Mouse (Mus musculus) forebrain, embryonic 10.5 days (tissue): Measurements from ENCODE around the gene Zp2. TPM values are rescaled to one million over a fixed set of nuclear protein-coding genes. Genes with fewer than 3 reads are reported as not detected.

Experiments
- DNase-seq: peaks from one replicate; pipeline ENCODE4 v3.0.0-alpha.2; 2017; ENCODE audit warnings: low spot score; ENCODE audit errors: extremely low spot score
- H3K27ac ChIP-seq: fragments of 300-500 bp; sonication (generic); 2 replicates; pipeline ENCODE4 v1.5.1; 2016; ENCODE audit warnings: mild to moderate bottlenecking
- H3K27me3 ChIP-seq: fragments of 300-500 bp; sonication (generic); 2 replicates; pipeline ENCODE4 v1.6.1; 2016; ENCODE audit warnings: mild to moderate bottlenecking; ENCODE audit not compliant: poor library complexity, severe bottlenecking
- H3K36me3 ChIP-seq: fragments of 300-500 bp; sonication (generic); replicated peaks from 2 replicates; pipeline ENCODE4 v1.6.1; 2016; ENCODE audit warnings: mild to moderate bottlenecking, moderate library complexity
- H3K4me1 ChIP-seq: fragments of 300-500 bp; sonication (generic); 2 replicates; pipeline ENCODE4 v1.6.1; 2016
- H3K4me3 ChIP-seq: fragments of 300-500 bp; sonication (generic); 2 replicates; pipeline ENCODE4 v1.5.1; 2016; ENCODE audit warnings: mild to moderate bottlenecking, moderate library complexity
- H3K9me3 ChIP-seq: fragments of 300-500 bp; sonication (generic); 2 replicates; pipeline ENCODE4 v1.6.1; 2016; ENCODE audit warnings: mild to moderate bottlenecking, moderate library complexity
- WGBS: fragments of 180-500 bp; shearing (Covaris S2); methylation state at CpG from one replicate; pipeline ENCODE4 v1.1.7; 2016; 5-methylcytosine and 5-hydroxymethylcytosine counted together
- polyA plus RNA-seq: library from polyadenylated mRNA; unstranded; fragments of >200 nt; fragmentation: Nextera tagmentation; extraction: Ambion mirVana; gene quantifications from 2 replicates; pipeline ENCODE4 v1.2.1, GENCODE M21; 2016

Zp2 gene
- polyA plus RNA-seq, 1 experiment from 2014 or later = not detected

DNA sequence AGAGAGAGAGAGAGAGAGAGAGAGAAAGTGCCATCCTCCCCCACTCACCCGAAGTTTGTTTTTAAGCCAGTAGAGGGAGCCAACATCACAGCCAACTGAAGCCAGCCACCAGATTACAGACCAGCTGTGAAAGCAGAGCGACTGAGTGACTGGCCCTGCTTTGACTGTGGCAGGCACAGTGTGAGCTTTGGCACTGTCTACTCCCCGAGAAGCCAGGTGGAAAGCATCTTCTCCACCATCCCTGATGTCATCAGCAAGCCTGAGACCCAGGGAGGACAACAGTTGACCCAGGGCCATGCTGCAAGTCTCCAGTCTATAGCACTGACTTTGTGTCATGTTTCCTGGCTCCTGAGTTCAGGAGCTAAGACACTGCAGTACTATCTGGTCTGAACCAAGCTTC is 20.2 kb downstream of the Zp2 start:
- DNase-seq = peak; percentile 72
- Histone ChIP-seq H3K27ac (peak overlapping the region; percentile 68; the same call in 1 of the 2 replicates), H3K9me3 (no peaks in the 10 kb centered on the region), H3K27me3 (no peaks in the 10 kb centered on the region), H3K4me1 (peaks cover 35% of the 10 kb centered on the region), H3K36me3 (peaks cover 4% of the 10 kb centered on the region; the same call in 1 of the 2 replicates), H3K4me3 (no peak overlapping the region)
- 4% methylated on average over 3 of the region's 3 CpGs for WGBS

DNA sequence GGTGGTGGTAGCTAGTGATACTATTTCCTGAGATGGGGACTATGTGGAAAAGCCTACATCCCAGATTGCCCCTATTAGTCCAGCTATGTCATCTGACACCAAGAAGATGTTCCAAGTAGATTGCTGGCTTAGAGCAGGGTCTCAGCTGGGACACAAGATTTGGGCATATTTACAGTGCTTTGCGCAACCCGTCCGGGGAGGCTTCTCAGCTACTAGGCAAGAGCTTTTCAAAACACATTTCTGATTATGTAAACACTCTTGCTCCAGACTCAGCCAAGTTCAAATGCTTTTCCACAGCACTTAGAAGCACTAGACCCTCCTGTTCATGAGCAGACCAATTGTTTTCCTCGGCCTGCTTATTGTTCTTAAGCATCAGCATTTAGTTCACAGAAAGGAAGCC is 21.3 kb downstream of the Zp2 start:
- WGBS = 93% methylated on average over 4 of the region's 4 CpGs
- DNase-seq = no peak
- Histone ChIP-seq H3K36me3 (peaks cover 4% of the 10 kb centered on the region; the same call in 1 of the 2 replicates), H3K27ac (no peak overlapping the region), H3K9me3 (no peaks in the 10 kb centered on the region), H3K4me1 (peaks cover 35% of the 10 kb centered on the region), H3K4me3 (no peak overlapping the region), H3K27me3 (no peaks in the 10 kb centered on the region)

DNA sequence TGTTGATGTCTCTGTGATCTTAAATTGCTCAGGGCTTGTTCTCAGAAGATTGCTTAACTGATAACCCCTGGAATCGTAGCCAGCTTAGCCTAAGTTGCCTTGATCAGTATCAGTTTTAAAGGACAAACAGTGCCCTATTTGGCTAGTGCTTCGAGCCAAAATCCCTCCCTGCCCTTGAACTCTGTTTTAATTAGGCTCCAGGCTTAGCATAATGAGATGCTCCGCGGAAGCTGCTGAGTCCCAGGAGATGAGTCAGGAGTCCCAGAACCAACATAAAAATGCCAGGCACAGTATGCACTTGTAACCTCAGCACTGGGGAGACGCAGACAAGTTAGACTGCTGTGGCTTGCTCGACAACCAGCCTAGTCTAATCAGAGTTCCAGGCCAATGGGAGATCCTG is 27.6 kb downstream of the Zp2 start:
- Histone ChIP-seq H3K27me3 (no peaks in the 10 kb centered on the region), H3K27ac (no peak overlapping the region), H3K9me3 (no peaks in the 10 kb centered on the region), H3K4me3 (no peak overlapping the region), H3K36me3 (peaks cover 12% of the 10 kb centered on the region; the same call in 1 of the 2 replicates), H3K4me1 (no peaks in the 10 kb centered on the region)
- no peak for DNase-seq
- 55% methylated on average over 6 of the region's 6 CpGs for WGBS

GRCm38 (mm10) chr7:120116976-120117375 is 28.1 kb downstream of the Zp2 start:
- no peak overlapping the region for H3K27ac ChIP-seq
- H3K4me1 ChIP-seq = no peaks in the 10 kb centered on the region
- no peak for DNase-seq
- H3K27me3 ChIP-seq = no peaks in the 10 kb centered on the region
- H3K9me3 ChIP-seq = no peaks in the 10 kb centered on the region
- 93% methylated on average over 5 of the region's 5 CpGs for WGBS
- H3K4me3 ChIP-seq = no peak overlapping the region
- H3K36me3 ChIP-seq = peaks cover 12% of the 10 kb centered on the region; the same call in 1 of the 2 replicates

- no peaks in the 10 kb centered on the region for H3K9me3 ChIP-seq
- no peaks in the 10 kb centered on the region for H3K36me3 ChIP-seq
- 88% methylated on average over 5 of the region's 5 CpGs for WGBS
- H3K4me3 ChIP-seq = no peak overlapping the region
- no peak for DNase-seq
- H3K4me1 ChIP-seq = no peaks in the 10 kb centered on the region
- no peak overlapping the region for H3K27ac ChIP-seq
- no peaks in the 10 kb centered on the region for H3K27me3 ChIP-seq
Measured at GRCm38 (mm10) chr7:120109676-120110075, 35.4 kb downstream of the Zp2 start.

GRCm38 (mm10) chr7:120106356-120106755 is 38.7 kb downstream of the Zp2 start:
- peaks cover 24% of the 10 kb centered on the region for H3K27me3 ChIP-seq
- DNase-seq = no peak
- H3K36me3 ChIP-seq = no peaks in the 10 kb centered on the region
- no peak overlapping the region for H3K4me3 ChIP-seq
- H3K4me1 ChIP-seq = peaks cover 17% of the 10 kb centered on the region
- WGBS = 85% methylated on average over 2 of the region's 2 CpGs
- no peak overlapping the region for H3K27ac ChIP-seq
- no peaks in the 10 kb centered on the region for H3K9me3 ChIP-seq

GRCm38 (mm10) chr7:120104975-120105374 is 40.1 kb downstream of the Zp2 start:
- DNase-seq = no peak
- WGBS = 67% methylated on average over 3 of the region's 3 CpGs
- H3K27ac ChIP-seq = no peak overlapping the region
- H3K9me3 ChIP-seq = no peaks in the 10 kb centered on the region
- no peak overlapping the region for H3K4me3 ChIP-seq
- no peaks in the 10 kb centered on the region for H3K36me3 ChIP-seq
- peaks cover 17% of the 10 kb centered on the region for H3K4me1 ChIP-seq
- H3K27me3 ChIP-seq = peaks cover 27% of the 10 kb centered on the region

DNA sequence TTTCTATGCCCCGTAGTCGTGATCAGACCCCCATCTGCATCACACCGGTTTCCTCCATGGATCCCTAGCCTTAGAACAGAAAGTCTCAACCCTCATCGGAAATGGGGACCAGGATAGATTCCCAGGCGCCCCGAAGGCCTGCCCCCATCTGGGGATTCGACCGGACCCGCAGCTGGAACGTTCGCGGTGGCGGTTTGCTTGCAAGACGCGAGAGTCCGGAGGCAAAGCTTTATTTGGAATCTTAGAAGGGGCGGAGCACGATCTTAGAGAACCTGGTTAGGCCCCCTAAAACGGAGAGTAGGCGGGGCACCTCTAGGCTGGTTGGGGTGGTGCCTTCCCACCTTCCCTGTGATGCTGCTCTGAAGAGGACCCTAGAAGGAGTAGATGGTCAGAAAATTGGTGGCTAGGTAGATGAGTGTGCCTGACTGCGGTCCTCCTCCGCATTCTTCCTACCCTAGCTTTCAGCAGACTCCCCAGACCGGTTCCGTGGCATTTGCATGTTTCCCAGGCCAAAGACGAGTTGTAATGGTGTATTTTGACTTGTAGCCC is 42.0 kb downstream of the Zp2 start:
- DNase-seq = peak; percentile 39
- peak overlapping the region; percentile 77; the same call in 1 of the 2 replicates for H3K27ac ChIP-seq
- 2% methylated on average over 25 of the region's 25 CpGs for WGBS

GRCm38 (mm10) chr7:120102164-120102972 is 42.7 kb downstream of the Zp2 start, which contains the start of gene Tmem159:
Gene Tmem159 (plus strand): TSS chr7:120102353.
- Histone ChIP-seq H3K4me3 (peak within 1 kb of the TSS; percentile 59), H3K36me3 (no peaks in the 10 kb centered on the region), H3K27ac (peak within 1 kb of the TSS; percentile 77), H3K9me3 (no peaks in the 10 kb centered on the region), H3K27me3 (peaks cover 27% of the 10 kb centered on the region), H3K4me1 (peaks cover 21% of the 10 kb centered on the region)
- peak; percentile 86 for DNase-seq
- WGBS = under 1% methylated on average over 41 of the region's 42 CpGs

More for the DNA sequence above, 42.0 kb downstream of the Zp2 start:
- Histone ChIP-seq H3K9me3 (no peaks in the 10 kb centered on the region), H3K27me3 (peaks cover 27% of the 10 kb centered on the region), H3K4me1 (peaks cover 17% of the 10 kb centered on the region), H3K4me3 (peak overlapping the region; percentile 59), H3K36me3 (no peaks in the 10 kb centered on the region)

DNA sequence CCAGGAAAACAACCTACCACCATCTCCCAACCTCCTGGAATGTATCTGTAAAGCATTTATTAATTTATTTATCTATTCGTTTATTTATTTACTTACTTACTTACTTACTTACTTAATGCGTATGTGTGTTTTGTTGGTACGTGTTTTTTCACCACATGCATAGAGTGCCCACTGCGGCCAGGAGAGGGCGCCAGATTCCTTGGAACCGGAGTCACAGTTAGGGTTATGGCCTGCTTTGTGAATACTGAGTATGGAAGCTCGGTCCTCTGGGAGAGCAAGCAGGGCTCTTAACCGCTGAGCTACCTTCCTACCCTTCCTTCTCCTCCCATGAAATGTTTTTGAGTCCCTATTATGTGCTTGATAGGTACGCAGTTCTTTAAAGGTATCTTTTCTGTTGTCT is 46.7 kb downstream of the Zp2 start:
- 27% methylated on average over 9 of the region's 9 CpGs for WGBS
- no peak overlapping the region for H3K27ac ChIP-seq
- H3K4me1 ChIP-seq = peaks cover 20% of the 10 kb centered on the region
- no peaks in the 10 kb centered on the region for H3K9me3 ChIP-seq
- no peaks in the 10 kb centered on the region for H3K36me3 ChIP-seq
- peaks cover 39% of the 10 kb centered on the region for H3K27me3 ChIP-seq
- DNase-seq = peak; percentile 62
- H3K4me3 ChIP-seq = no peak overlapping the region

DNA sequence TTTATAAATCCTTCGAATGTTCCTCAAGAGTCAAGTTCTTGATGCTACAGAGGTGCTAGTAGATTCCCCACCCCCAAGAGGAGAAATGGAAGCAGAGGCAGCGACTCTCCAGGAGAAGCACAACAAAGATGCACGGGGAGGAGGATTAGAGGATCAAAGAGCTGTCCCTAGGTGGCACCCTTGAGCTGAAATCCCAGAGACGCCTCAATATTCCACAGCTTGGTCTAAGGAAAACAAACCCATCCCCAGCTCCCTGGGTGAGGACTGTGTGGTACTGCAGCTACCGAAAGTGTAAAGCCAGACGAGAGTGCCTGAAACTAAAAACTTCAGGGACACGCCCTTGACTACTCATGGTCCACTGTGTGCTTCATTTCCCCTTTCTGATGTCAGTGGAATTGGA is 47.2 kb downstream of the Zp2 start:
- Histone ChIP-seq H3K9me3 (no peaks in the 10 kb centered on the region), H3K27me3 (peaks cover 34% of the 10 kb centered on the region), H3K4me3 (no peak overlapping the region), H3K4me1 (peaks cover 15% of the 10 kb centered on the region), H3K27ac (no peak overlapping the region), H3K36me3 (no peaks in the 10 kb centered on the region)
- peak; percentile 40 for DNase-seq
- 10% methylated on average over 7 of the region's 7 CpGs for WGBS

DNA sequence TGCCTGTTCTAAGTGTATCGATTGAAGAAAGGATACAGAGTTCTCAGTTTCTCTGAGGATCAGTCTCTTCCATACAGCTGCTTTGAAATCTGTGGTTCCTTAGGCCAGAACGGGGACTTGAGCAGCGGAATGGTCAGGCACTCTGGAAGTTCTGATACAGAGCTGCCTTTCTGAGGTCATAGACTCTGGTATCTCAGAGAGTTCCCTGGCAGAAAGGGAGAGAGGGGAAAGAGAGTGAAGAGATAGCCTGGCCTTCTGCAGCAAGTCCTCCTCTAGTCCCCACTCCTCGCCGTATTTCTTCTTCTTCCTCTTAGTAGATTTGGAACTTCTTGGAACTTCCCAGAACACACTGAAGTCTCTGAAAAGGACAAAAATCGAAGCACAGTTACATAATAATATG is 49.9 kb downstream of the Zp2 start, which contains the start of gene Dnah3:
TSS of gene Dnah3 (minus strand) at position 101 of the 400 bp plus-strand sequence.
- Histone ChIP-seq H3K27ac (no peak within 1 kb of the TSS), H3K4me1 (peaks cover 4% of the 10 kb centered on the region; the same call in 1 of the 2 replicates), H3K9me3 (no peaks in the 10 kb centered on the region), H3K4me3 (no peak within 1 kb of the TSS), H3K36me3 (no peaks in the 10 kb centered on the region), H3K27me3 (peaks cover 35% of the 10 kb centered on the region)
- DNase-seq = no peak
- WGBS = 84% methylated on average over 6 of the region's 6 CpGs

DNA sequence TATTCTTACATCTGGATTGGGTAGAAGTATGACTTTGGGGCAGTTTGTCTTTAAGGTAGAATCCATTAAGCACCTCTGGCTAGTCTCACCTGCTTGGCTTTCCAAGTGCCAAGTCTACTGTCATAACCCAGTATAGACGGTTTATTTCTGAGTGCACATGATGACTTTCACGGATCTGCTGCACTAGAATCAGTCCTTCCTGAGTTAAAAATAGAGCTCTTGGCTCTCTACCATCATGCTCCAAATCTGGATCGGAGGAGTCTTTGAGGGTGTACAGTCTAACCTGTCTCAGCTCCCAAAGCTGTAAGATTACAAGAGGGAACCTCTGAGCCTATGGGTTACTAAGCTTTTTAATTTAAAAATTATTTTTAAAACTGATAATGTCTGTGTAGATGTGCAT is 50.9 kb downstream of the Zp2 start:
- Histone ChIP-seq H3K36me3 (no peaks in the 10 kb centered on the region), H3K27me3 (peaks cover 42% of the 10 kb centered on the region), H3K4me3 (no peak overlapping the region), H3K9me3 (no peaks in the 10 kb centered on the region), H3K4me1 (peaks cover 4% of the 10 kb centered on the region; the same call in 1 of the 2 replicates), H3K27ac (no peak overlapping the region)
- DNase-seq = no peak
- WGBS = 87% methylated on average over 3 of the region's 3 CpGs
